Mouse (Mus musculus): ENCODE results near the gene Arl4d. TPM values are rescaled to one million over a fixed set of nuclear protein-coding genes. Genes with fewer than 3 reads are reported as not detected.

Gene Arl4d
- polyA plus RNA-seq, 1 experiment from 2014 or later = 40.5 TPM

GRCm38 (mm10) chr11:101682410-101682960 is 17.1 kb downstream of the Arl4d start:
- H3K4me2 ChIP-seq (ENCODE audit: low read length) = no peak overlapping the region
- WGBS = 69% methylated on average over 7 of the region's 7 CpGs
- H3K9ac ChIP-seq (ENCODE audit: low read length) = no peak overlapping the region
- no peak overlapping the region for H3K4me3 ChIP-seq (ENCODE audit: low read depth, low read length)
- no peaks in the 10 kb centered on the region for H3K36me3 ChIP-seq (ENCODE audit: control insufficient read depth, insufficient read depth, low read length)
- no peaks in the 10 kb centered on the region for H3K9me3 ChIP-seq (replicated peaks; ENCODE audit: control insufficient read depth, low read length)
- no peaks in the 10 kb centered on the region for H3K27me3 ChIP-seq (replicated peaks; ENCODE audit: control insufficient read depth, insufficient read depth, low read length)
- no peak overlapping the region for H3K27ac ChIP-seq (ENCODE audit: low read depth, low read length)
- peaks cover 14% of the 10 kb centered on the region for H3K4me1 ChIP-seq (ENCODE audit: control insufficient read depth, insufficient read depth, low read length)
- no peak for ATAC-seq
- DNase-seq (ENCODE audit: low spot score) = no peak

GRCm38 (mm10) chr11:101687351-101688301 is 22.3 kb downstream of the Arl4d start:
- Histone ChIP-seq H3K4me1 (ENCODE audit: control insufficient read depth, insufficient read depth, low read length) (peaks cover 29% of the 10 kb centered on the region), H3K9me3 (replicated peaks; ENCODE audit: control insufficient read depth, low read length) (no peaks in the 10 kb centered on the region), H3K27me3 (replicated peaks; ENCODE audit: control insufficient read depth, insufficient read depth, low read length) (no peaks in the 10 kb centered on the region), H3K4me3 (ENCODE audit: low read depth, low read length) (no peak overlapping the region), H3K9ac (ENCODE audit: low read length) (peak overlapping the region; percentile 32), H3K4me2 (ENCODE audit: low read length) (peak overlapping the region; percentile 22; the same call in 1 of the 2 replicates), H3K27ac (ENCODE audit: low read depth, low read length) (peak overlapping the region; percentile 89), H3K36me3 (ENCODE audit: control insufficient read depth, insufficient read depth, low read length) (no peaks in the 10 kb centered on the region)
- 45% methylated on average over 13 of the region's 13 CpGs for WGBS
- DNase-seq (ENCODE audit: low spot score) = peak; percentile 87
- peak; percentile 70 for ATAC-seq

- Histone ChIP-seq H3K9me3 (replicated peaks; ENCODE audit: control insufficient read depth, low read length) (no peaks in the 10 kb centered on the region), H3K4me3 (ENCODE audit: low read depth, low read length) (no peak overlapping the region), H3K36me3 (ENCODE audit: control insufficient read depth, insufficient read depth, low read length) (no peaks in the 10 kb centered on the region), H3K4me2 (ENCODE audit: low read length) (peak overlapping the region; percentile 14; the same call in 1 of the 2 replicates), H3K27ac (ENCODE audit: low read depth, low read length) (peak overlapping the region; percentile 88), H3K27me3 (replicated peaks; ENCODE audit: control insufficient read depth, insufficient read depth, low read length) (no peaks in the 10 kb centered on the region), H3K9ac (ENCODE audit: low read length) (no peak overlapping the region), H3K4me1 (ENCODE audit: control insufficient read depth, insufficient read depth, low read length) (peaks cover 29% of the 10 kb centered on the region)
- WGBS = 19% methylated on average over 10 of the region's 10 CpGs
- DNase-seq (ENCODE audit: low spot score) = peak; percentile 94
- ATAC-seq = peak; percentile 88
These were observed 24.4 kb downstream of the Arl4d start for GRCm38 (mm10) chr11:101689701-101690113.

GRCm38 (mm10) chr11:101690326-101690725 is 25.0 kb downstream of the Arl4d start:
- H3K4me3 ChIP-seq (ENCODE audit: low read depth, low read length) = no peak overlapping the region
- H3K36me3 ChIP-seq (ENCODE audit: control insufficient read depth, insufficient read depth, low read length) = no peaks in the 10 kb centered on the region
- DNase-seq (ENCODE audit: low spot score) (no peak), ATAC-seq (no peak)
- H3K27ac ChIP-seq (ENCODE audit: low read depth, low read length) = peak overlapping the region; percentile 76
- 60% methylated on average over 5 of the region's 5 CpGs for WGBS
- H3K4me1 ChIP-seq (ENCODE audit: control insufficient read depth, insufficient read depth, low read length) = peaks cover 32% of the 10 kb centered on the region
- H3K9ac ChIP-seq (ENCODE audit: low read length) = no peak overlapping the region
- no peaks in the 10 kb centered on the region for H3K9me3 ChIP-seq (replicated peaks; ENCODE audit: control insufficient read depth, low read length)
- no peaks in the 10 kb centered on the region for H3K27me3 ChIP-seq (replicated peaks; ENCODE audit: control insufficient read depth, insufficient read depth, low read length)
- H3K4me2 ChIP-seq (ENCODE audit: low read length) = no peak overlapping the region

GRCm38 (mm10) chr11:101695906-101696661 is 30.7 kb downstream of the Arl4d start:
- WGBS = under 1% methylated on average over 20 of the region's 20 CpGs
- no peaks in the 10 kb centered on the region for H3K27me3 ChIP-seq (replicated peaks; ENCODE audit: control insufficient read depth, insufficient read depth, low read length)
- peak overlapping the region; percentile 55 for H3K9ac ChIP-seq (ENCODE audit: low read length)
- DNase-seq (ENCODE audit: low spot score) = peak; percentile 95
- peak overlapping the region; percentile 44 for H3K4me2 ChIP-seq (ENCODE audit: low read length)
- H3K36me3 ChIP-seq (ENCODE audit: control insufficient read depth, insufficient read depth, low read length) = no peaks in the 10 kb centered on the region
- peak overlapping the region; percentile 9 for H3K4me3 ChIP-seq (ENCODE audit: low read depth, low read length)
- peak; percentile 97 for ATAC-seq
- peak overlapping the region; percentile 94 for H3K27ac ChIP-seq (ENCODE audit: low read depth, low read length)
- H3K4me1 ChIP-seq (ENCODE audit: control insufficient read depth, insufficient read depth, low read length) = peaks cover 23% of the 10 kb centered on the region
- H3K9me3 ChIP-seq (replicated peaks; ENCODE audit: control insufficient read depth, low read length) = 0 out of 2 replicates have a peak, but pooled peaks cover 2% of the 10 kb centered on the region

GRCm38 (mm10) chr11:101697156-101697861 is 32.0 kb downstream of the Arl4d start:
- Histone ChIP-seq H3K27me3 (replicated peaks; ENCODE audit: control insufficient read depth, insufficient read depth, low read length) (no peaks in the 10 kb centered on the region), H3K4me3 (ENCODE audit: low read depth, low read length) (no peak overlapping the region), H3K4me2 (ENCODE audit: low read length) (no peak overlapping the region), H3K27ac (ENCODE audit: low read depth, low read length) (peak overlapping the region; percentile 94), H3K4me1 (ENCODE audit: control insufficient read depth, insufficient read depth, low read length) (peaks cover 19% of the 10 kb centered on the region), H3K9ac (ENCODE audit: low read length) (peak overlapping the region; percentile 55), H3K9me3 (replicated peaks; ENCODE audit: control insufficient read depth, low read length) (0 out of 2 replicates have a peak, but pooled peaks cover 2% of the 10 kb centered on the region), H3K36me3 (ENCODE audit: control insufficient read depth, insufficient read depth, low read length) (no peaks in the 10 kb centered on the region)
- WGBS = 93% methylated on average over 9 of the region's 9 CpGs
- ATAC-seq (no peak), DNase-seq (ENCODE audit: low spot score) (no peak)

- H3K27me3 ChIP-seq (replicated peaks; ENCODE audit: control insufficient read depth, insufficient read depth, low read length) = no peaks in the 10 kb centered on the region
- no peak overlapping the region for H3K9ac ChIP-seq (ENCODE audit: low read length)
- no peak overlapping the region for H3K4me3 ChIP-seq (ENCODE audit: low read depth, low read length)
- 0 out of 2 replicates have a peak, but pooled peaks cover 2% of the 10 kb centered on the region for H3K9me3 ChIP-seq (replicated peaks; ENCODE audit: control insufficient read depth, low read length)
- H3K4me1 ChIP-seq (ENCODE audit: control insufficient read depth, insufficient read depth, low read length) = peaks cover 19% of the 10 kb centered on the region
- ATAC-seq (no peak), DNase-seq (ENCODE audit: low spot score) (no peak)
- H3K27ac ChIP-seq (ENCODE audit: low read depth, low read length) = peak overlapping the region; percentile 50; the same call in 1 of the 2 replicates
- H3K4me2 ChIP-seq (ENCODE audit: low read length) = no peak overlapping the region
- H3K36me3 ChIP-seq (ENCODE audit: control insufficient read depth, insufficient read depth, low read length) = no peaks in the 10 kb centered on the region
These were observed 32.8 kb downstream of the Arl4d start for GRCm38 (mm10) chr11:101698114-101698513.

GRCm38 (mm10) chr11:101699556-101699955 is 34.2 kb downstream of the Arl4d start:
- no peak overlapping the region for H3K9ac ChIP-seq (ENCODE audit: low read length)
- H3K4me1 ChIP-seq (ENCODE audit: control insufficient read depth, insufficient read depth, low read length) = peaks cover 19% of the 10 kb centered on the region
- no peak overlapping the region for H3K4me3 ChIP-seq (ENCODE audit: low read depth, low read length)
- H3K4me2 ChIP-seq (ENCODE audit: low read length) = no peak overlapping the region
- no peaks in the 10 kb centered on the region for H3K27me3 ChIP-seq (replicated peaks; ENCODE audit: control insufficient read depth, insufficient read depth, low read length)
- no peaks in the 10 kb centered on the region for H3K36me3 ChIP-seq (ENCODE audit: control insufficient read depth, insufficient read depth, low read length)
- no peak overlapping the region for H3K27ac ChIP-seq (ENCODE audit: low read depth, low read length)
- ATAC-seq = no peak
- DNase-seq (ENCODE audit: low spot score) = no peak
- WGBS = 92% methylated on average over 1 of the region's 1 CpGs
- H3K9me3 ChIP-seq (replicated peaks; ENCODE audit: control insufficient read depth, low read length) = 0 out of 2 replicates have a peak, but pooled peaks cover 2% of the 10 kb centered on the region
